Mouse (Mus musculus) CH12.LX (cell line): Measurements from ENCODE around the gene Efhb.

Source experiments
- CTCF ChIP-seq, 2 experiments: IDR thresholded peaks in 1 of 2; conservative IDR thresholded peaks in 1 of 2; 2 replicates each; pipeline ENCODE4 v1.5.1; 2011 to 2012; ENCODE audit warnings: low read depth in 2 of 2, low read length in 2 of 2, improper control_type of control experiment in 1 of 2, inconsistent platforms in 1 of 2, mild to moderate bottlenecking in 1 of 2, moderate library complexity in 1 of 2
- EP300 ChIP-seq: IDR thresholded peaks from 2 replicates; pipeline ENCODE4 v1.6.1; 2011; ENCODE audit warnings: low read length, improper control_type of control experiment
- POLR2A ChIP-seq: IDR thresholded peaks from 2 replicates; pipeline ENCODE4 v1.6.1; 2011; ENCODE audit warnings: low read depth, mild to moderate bottlenecking, improper control_type of control experiment, low read length
- USF1 ChIP-seq: IDR thresholded peaks from 2 replicates; pipeline ENCODE4 v1.6.1; 2014; ENCODE audit warnings: low read depth, mild to moderate bottlenecking, inconsistent platforms, low read length, improper control_type of control experiment

- TF ChIP-seq CTCF (conservative IDR thresholded peaks at IDR 0.05 in 1 of 2, IDR thresholded peaks at IDR 0.05 in 1 of 2; ENCODE audit: low read depth in 2 of 2, low read length in 2 of 2) (peak in 1 of 2 experiments; percentile 60; a peak in 2 of 4 replicates), EP300 (no peak), USF1 (no peak), POLR2A (no peak)
Measured at GRCm38 (mm10) chr17:53512311-53512951, 49.3 kb upstream of the Efhb start.
